Mouse (Mus musculus) liver, embryonic 11.5 days (tissue): ENCODE results near the gene Ano2. TPM values are rescaled to one million over a fixed set of nuclear protein-coding genes. Genes with fewer than 3 reads are reported as not detected.

Source experiments
- ATAC-seq: fragments of 200-750 bp; cut with Nextera tagmentation; replicated peaks from 2 replicates; pipeline ENCODE4 v1.8.0; 2017; ENCODE audit warnings: moderate number of reproducible peaks, mild to moderate bottlenecking, moderate TSS enrichment, moderate library complexity; ENCODE audit not compliant: low FRiP score
- DNase-seq: peaks from one replicate; pipeline ENCODE4 v3.0.0-alpha.2; 2017; ENCODE audit warnings: low spot score
- H3K27ac ChIP-seq: fragments of 300-500 bp; sonication (generic); 2 replicates; pipeline ENCODE4 v1.5.1; 2014; ENCODE audit warnings: mild to moderate bottlenecking, low read depth, low read length, control low read depth
- H3K27me3 ChIP-seq: fragments of 300-500 bp; sonication (generic); replicated peaks from 2 replicates; pipeline ENCODE4 v1.6.1; 2014; ENCODE audit warnings: low read length, mixed read lengths; ENCODE audit not compliant: control insufficient read depth, insufficient read depth
- H3K36me3 ChIP-seq: fragments of 300-500 bp; sonication (generic); 2 replicates; pipeline ENCODE4 v1.6.1; 2014; ENCODE audit warnings: mild to moderate bottlenecking, low read length, moderate library complexity, mixed read lengths; ENCODE audit not compliant: control insufficient read depth, insufficient read depth
- H3K4me1 ChIP-seq: fragments of 300-500 bp; sonication (generic); replicated peaks from 2 replicates; pipeline ENCODE4 v1.6.1; 2014; ENCODE audit warnings: low read length, mixed read lengths; ENCODE audit not compliant: control insufficient read depth, insufficient read depth
- H3K4me2 ChIP-seq: fragments of 300-500 bp; sonication (generic); 2 replicates; pipeline ENCODE4 v1.6.1; 2014; ENCODE audit warnings: mild to moderate bottlenecking, control low read depth, moderate library complexity
- H3K4me3 ChIP-seq: fragments of 300-500 bp; sonication (generic); 2 replicates; pipeline ENCODE4 v1.5.1; 2014; ENCODE audit warnings: low read depth, low read length, control low read depth
- H3K9ac ChIP-seq: fragments of 300-500 bp; sonication (generic); 2 replicates; pipeline ENCODE4 v1.6.1; 2014; ENCODE audit warnings: low read depth, low read length, control low read depth
- H3K9me3 ChIP-seq: fragments of 300-500 bp; sonication (generic); 2 replicates; pipeline ENCODE4 v1.6.1; 2016; ENCODE audit warnings: low read length, inconsistent platforms, mixed read lengths; ENCODE audit not compliant: control insufficient read depth
- WGBS: fragments of 180-500 bp; shearing (Covaris S2); extraction: QIAGEN DNeasy Blood & Tissue Kit; methylation state at CpG from one replicate; pipeline ENCODE4 v1.1.7; 2014; 5-methylcytosine and 5-hydroxymethylcytosine counted together
- polyA plus RNA-seq: library from polyadenylated mRNA; unstranded; fragments of >200 nt; fragmentation: Nextera tagmentation; extraction: Ambion mirVana; gene quantifications from 2 replicates; pipeline ENCODE4 v1.2.1, GENCODE M21; 2014

Ano2 gene
- polyA plus RNA-seq, 1 experiment from 2014 or later: 0.10 TPM

DNA sequence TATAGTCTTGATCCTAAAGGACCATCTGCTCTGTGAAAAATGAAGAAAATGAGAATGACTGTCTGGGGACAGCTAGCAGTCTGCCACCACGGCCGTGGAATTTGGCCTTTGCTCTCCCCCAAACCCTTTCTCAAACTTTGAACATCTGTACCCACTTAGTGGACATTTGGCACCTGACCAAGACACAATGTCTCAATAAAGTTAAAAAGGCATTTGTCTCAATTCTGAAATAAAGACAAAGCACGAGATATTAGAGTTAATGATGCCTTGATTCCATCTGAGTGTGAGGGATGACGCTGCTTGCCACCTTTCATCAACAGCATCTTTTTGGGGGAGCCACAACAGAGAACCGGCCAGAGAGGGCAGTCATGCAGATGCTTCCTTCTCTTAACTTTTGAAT lies 83.0 kb downstream of the Ano2 start:
- 52% methylated on average over 5 of the region's 5 CpGs for WGBS
- H3K4me2 ChIP-seq: no peak overlapping the region
- no peaks in the 10 kb centered on the region for H3K4me1 ChIP-seq
- H3K9me3 ChIP-seq: no peaks in the 10 kb centered on the region
- H3K27me3 ChIP-seq: no peaks in the 10 kb centered on the region
- no peaks in the 10 kb centered on the region for H3K36me3 ChIP-seq
- no peak overlapping the region for H3K27ac ChIP-seq
- ATAC-seq (no peak), DNase-seq (no peak)
- no peak overlapping the region for H3K4me3 ChIP-seq
- H3K9ac ChIP-seq: no peak overlapping the region

GRCm38 (mm10) chr6:125776291-125776690 lies 86.1 kb downstream of the Ano2 start:
- no peaks in the 10 kb centered on the region for H3K4me1 ChIP-seq
- 71% methylated on average over 5 of the region's 5 CpGs for WGBS
- no peak for ATAC-seq
- H3K4me3 ChIP-seq: no peak overlapping the region
- DNase-seq: no peak
- no peak overlapping the region for H3K4me2 ChIP-seq
- H3K9ac ChIP-seq: no peak overlapping the region
- no peaks in the 10 kb centered on the region for H3K36me3 ChIP-seq
- H3K27ac ChIP-seq: no peak overlapping the region
- H3K9me3 ChIP-seq: no peaks in the 10 kb centered on the region
- no peaks in the 10 kb centered on the region for H3K27me3 ChIP-seq

DNA sequence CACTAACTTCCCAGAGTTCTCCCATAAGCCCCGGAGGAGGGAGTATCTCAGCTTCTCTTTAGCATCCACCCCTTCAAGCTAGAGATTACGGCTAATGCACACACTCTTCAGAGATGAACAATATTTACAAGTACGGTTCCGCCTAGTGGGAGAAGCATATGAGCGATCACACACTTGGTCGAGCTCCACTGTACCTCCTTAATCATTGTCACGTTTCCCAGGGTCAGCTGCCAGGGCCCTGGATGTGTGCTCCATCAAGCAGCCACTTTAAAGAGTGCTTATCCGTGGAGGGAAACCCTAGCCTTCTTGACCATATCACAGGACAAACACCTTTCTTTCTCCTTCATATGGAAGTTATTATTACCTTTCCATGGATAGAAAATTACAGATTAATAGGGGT lies 112.7 kb downstream of the Ano2 start:
- H3K27me3 ChIP-seq: no peaks in the 10 kb centered on the region
- no peak overlapping the region for H3K4me2 ChIP-seq
- WGBS: 64% methylated on average over 8 of the region's 8 CpGs
- DNase-seq (no peak), ATAC-seq (no peak)
- no peak overlapping the region for H3K27ac ChIP-seq
- no peak overlapping the region for H3K4me3 ChIP-seq
- no peaks in the 10 kb centered on the region for H3K9me3 ChIP-seq
- no peaks in the 10 kb centered on the region for H3K4me1 ChIP-seq
- H3K9ac ChIP-seq: no peak overlapping the region
- no peaks in the 10 kb centered on the region for H3K36me3 ChIP-seq

GRCm38 (mm10) chr6:125803364-125804011 lies 113.3 kb downstream of the Ano2 start:
- Histone ChIP-seq H3K9me3 (no peaks in the 10 kb centered on the region), H3K4me2 (no peak overlapping the region), H3K9ac (no peak overlapping the region), H3K27me3 (no peaks in the 10 kb centered on the region), H3K4me3 (no peak overlapping the region), H3K36me3 (no peaks in the 10 kb centered on the region), H3K4me1 (no peaks in the 10 kb centered on the region), H3K27ac (no peak overlapping the region)
- DNase-seq (no peak), ATAC-seq (no peak)
- 53% methylated on average over 20 of the region's 20 CpGs for WGBS

GRCm38 (mm10) chr6:125808996-125809649 lies 118.9 kb downstream of the Ano2 start:
- no peak for ATAC-seq
- H3K36me3 ChIP-seq: no peaks in the 10 kb centered on the region
- WGBS: 72% methylated on average over 9 of the region's 9 CpGs
- DNase-seq: no peak
- no peaks in the 10 kb centered on the region for H3K9me3 ChIP-seq
- no peak overlapping the region for H3K4me2 ChIP-seq
- no peak overlapping the region for H3K27ac ChIP-seq
- H3K4me3 ChIP-seq: no peak overlapping the region
- H3K9ac ChIP-seq: no peak overlapping the region
- no peaks in the 10 kb centered on the region for H3K27me3 ChIP-seq
- H3K4me1 ChIP-seq: no peaks in the 10 kb centered on the region

GRCm38 (mm10) chr6:125811395-125811794 lies 121.2 kb downstream of the Ano2 start:
- DNase-seq (no peak), ATAC-seq (no peak)
- H3K4me2 ChIP-seq: no peak overlapping the region
- H3K4me1 ChIP-seq: no peaks in the 10 kb centered on the region
- no peaks in the 10 kb centered on the region for H3K27me3 ChIP-seq
- H3K27ac ChIP-seq: no peak overlapping the region
- H3K9me3 ChIP-seq: no peaks in the 10 kb centered on the region
- H3K4me3 ChIP-seq: no peak overlapping the region
- 25% methylated on average over 2 of the region's 2 CpGs for WGBS
- no peaks in the 10 kb centered on the region for H3K36me3 ChIP-seq
- H3K9ac ChIP-seq: no peak overlapping the region

GRCm38 (mm10) chr6:125838121-125838520 lies 147.9 kb downstream of the Ano2 start:
- ATAC-seq (no peak), DNase-seq (no peak)
- Histone ChIP-seq H3K27me3 (no peaks in the 10 kb centered on the region), H3K4me1 (no peaks in the 10 kb centered on the region), H3K9me3 (no peaks in the 10 kb centered on the region), H3K4me2 (no peak overlapping the region), H3K27ac (no peak overlapping the region), H3K9ac (no peak overlapping the region), H3K4me3 (no peak overlapping the region), H3K36me3 (no peaks in the 10 kb centered on the region)
- WGBS: 81% methylated on average over 4 of the region's 4 CpGs

- ATAC-seq (no peak), DNase-seq (no peak)
- Histone ChIP-seq H3K27ac (no peak overlapping the region), H3K9ac (no peak overlapping the region), H3K4me1 (no peaks in the 10 kb centered on the region), H3K27me3 (no peaks in the 10 kb centered on the region), H3K9me3 (no peaks in the 10 kb centered on the region), H3K4me3 (no peak overlapping the region), H3K36me3 (no peaks in the 10 kb centered on the region), H3K4me2 (no peak overlapping the region)
- 75% methylated on average over 3 of the region's 3 CpGs for WGBS
Observed at GRCm38 (mm10) chr6:125841284-125841683, 151.1 kb downstream of the Ano2 start.

DNA sequence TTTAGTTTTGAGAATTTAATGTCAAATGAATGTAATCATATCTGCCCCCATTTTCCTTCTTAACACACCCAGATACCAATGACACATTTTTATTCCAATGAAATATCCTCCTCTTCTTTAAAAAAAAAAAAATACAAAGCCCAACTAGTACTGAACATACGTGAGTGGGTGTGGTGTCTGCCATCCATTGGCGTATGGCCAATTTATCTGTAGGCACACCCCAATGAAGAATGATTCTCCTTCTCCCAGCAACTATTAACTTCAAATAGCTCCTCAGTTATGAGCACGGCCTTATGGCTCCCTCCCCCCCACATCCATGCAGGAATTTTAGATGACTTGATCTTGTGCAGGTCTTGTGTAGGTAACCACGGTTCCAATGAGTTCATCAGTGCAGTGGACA lies 161.0 kb downstream of the Ano2 start:
- H3K9me3 ChIP-seq: no peaks in the 10 kb centered on the region
- H3K27me3 ChIP-seq: no peaks in the 10 kb centered on the region
- no peak overlapping the region for H3K4me3 ChIP-seq
- 77% methylated on average over 4 of the region's 4 CpGs for WGBS
- H3K36me3 ChIP-seq: no peaks in the 10 kb centered on the region
- H3K4me1 ChIP-seq: no peaks in the 10 kb centered on the region
- H3K9ac ChIP-seq: no peak overlapping the region
- no peak for DNase-seq
- no peak for ATAC-seq
- H3K4me2 ChIP-seq: no peak overlapping the region
- H3K27ac ChIP-seq: no peak overlapping the region
